Mouse (Mus musculus) common myeloid progenitor, adult 5-6 weeks (primary cell): ENCODE measurements around the gene Tuba1b. TPM values are rescaled to one million over a fixed set of nuclear protein-coding genes. Genes with fewer than 3 reads are reported as not detected.
A peak's percentile ranks its signal among the peaks of the same experiment; 100 is the strongest.
"Not testable (repeated sequence)": the region's sequence is repeated elsewhere in the genome, so short reads cannot be mapped to it uniquely, and the experiment has no call there.

Source experiments
- ATAC-seq: replicated peaks from 2 replicates; pipeline ENCODE4 v1.8.0; 2016; ENCODE audit warnings: low read depth, mild to moderate bottlenecking, moderate TSS enrichment, inconsistent platforms; ENCODE audit not compliant: poor library complexity, severe bottlenecking
- total RNA-seq: library from RNA; stranded (forward); fragments of 200-1000, 187-1606 nt; gene quantifications from 2 replicates; pipeline ENCODE4 v1.2.3, GENCODE M21; 2017

Tuba1b gene
- total RNA-seq, 1 experiment from 2014 or later: 776 TPM

GRCm38 (mm10) chr15:98954425-98955253 is 20.3 kb upstream of the Tuba1b start:
- no peak for ATAC-seq

- peak; percentile 90 for ATAC-seq
Observed at GRCm38 (mm10) chr15:98953401-98954356, 19.3 kb upstream of the Tuba1b start, which contains the start of the genes Gm49450 and Tuba1a. Gene Gm49450, minus strand, starts transcription at chr15:98953551. Gene Tuba1a, minus strand, starts transcription at chr15:98953703.

GRCm38 (mm10) chr15:98952751-98953400 is 18.5 kb upstream of the Tuba1b start:
- ATAC-seq: peak; percentile 76

GRCm38 (mm10) chr15:98952063-98952455 is 17.7 kb upstream of the Tuba1b start:
- ATAC-seq: no peak

- not testable (repeated sequence) for ATAC-seq
Observed at GRCm38 (mm10) chr15:98951122-98952062, 17.0 kb upstream of the Tuba1b start.

- ATAC-seq: no peak
Observed at GRCm38 (mm10) chr15:98949607-98949892, 15.2 kb upstream of the Tuba1b start.

- no peak for ATAC-seq
Observed at GRCm38 (mm10) chr15:98948857-98949606, 14.7 kb upstream of the Tuba1b start.

- no peak for ATAC-seq
Observed at GRCm38 (mm10) chr15:98948382-98948781, 14.0 kb upstream of the Tuba1b start.

GRCm38 (mm10) chr15:98947884-98948283 is 13.5 kb upstream of the Tuba1b start:
- no peak for ATAC-seq

- ATAC-seq: no peak
Observed at GRCm38 (mm10) chr15:98943133-98943532, 8.8 kb upstream of the Tuba1b start.

- ATAC-seq: no peak
Observed at GRCm38 (mm10) chr15:98942081-98942480, 7.7 kb upstream of the Tuba1b start.

- ATAC-seq: no peak
Observed at GRCm38 (mm10) chr15:98941539-98941938, 7.2 kb upstream of the Tuba1b start.

GRCm38 (mm10) chr15:98940816-98941215 is 6.5 kb upstream of the Tuba1b start:
- ATAC-seq: no peak

GRCm38 (mm10) chr15:98933833-98934216 is 540 bp downstream of the Tuba1b start:
- peak; percentile 62 for ATAC-seq

- ATAC-seq: not testable (repeated sequence)
Observed at GRCm38 (mm10) chr15:98933004-98933671, 1.2 kb downstream of the Tuba1b start.

- no peak for ATAC-seq
Observed at GRCm38 (mm10) chr15:98930998-98931397, 3.4 kb downstream of the Tuba1b start.

GRCm38 (mm10) chr15:98930017-98930734 is 4.2 kb downstream of the Tuba1b start:
- ATAC-seq: no peak
